Mouse (Mus musculus) brain, embryonic 18.5 days (tissue): ENCODE data around the gene Zfp3.

ENCODE experiments used
- DNase-seq: peaks from one replicate; pipeline ENCODE4 v3.0.0-alpha.2; 2012; ENCODE audit warnings: low read depth, low spot score

Zfp3 gene

DNA sequence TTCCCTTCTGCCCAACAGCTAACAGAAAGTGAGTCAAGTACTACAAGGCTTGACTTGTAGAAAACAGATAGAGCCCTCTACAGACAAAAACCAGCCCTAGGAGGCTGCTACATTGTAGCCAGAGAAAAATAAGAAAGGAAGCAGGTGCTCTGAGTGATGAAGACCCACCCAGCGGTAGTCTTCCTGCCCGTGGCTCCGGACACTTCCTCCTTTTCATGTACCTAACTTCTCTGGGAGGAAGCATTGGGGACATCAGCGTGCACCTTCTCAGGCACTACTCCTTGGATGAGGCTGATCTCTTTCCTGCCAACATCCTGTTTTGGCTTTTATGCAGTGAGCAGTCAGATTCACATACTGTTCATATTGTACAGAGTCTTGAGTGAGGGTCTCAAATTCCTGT is 42.7 kb downstream of the Zfp3 start:
- DNase-seq, result no peak

DNA sequence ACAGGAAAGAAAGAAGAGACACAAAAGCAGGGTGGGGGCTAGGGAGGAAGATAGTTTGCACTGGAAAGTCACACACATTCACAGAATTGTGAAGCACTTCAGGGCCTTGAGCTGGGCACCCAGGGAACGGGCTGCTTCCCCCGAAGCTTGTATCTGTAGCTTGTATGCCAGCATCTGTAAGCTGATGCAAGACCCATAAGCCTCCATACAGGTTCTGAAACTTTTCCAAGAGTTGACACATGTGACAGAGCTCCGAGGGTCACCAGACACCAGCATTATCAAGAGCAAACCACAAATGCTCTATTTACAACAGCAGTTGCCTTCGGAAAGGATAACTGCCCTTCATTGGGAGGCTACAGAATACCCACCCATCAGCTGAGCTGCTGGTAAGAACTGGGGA is 43.6 kb downstream of the Zfp3 start:
- no peak for DNase-seq

DNA sequence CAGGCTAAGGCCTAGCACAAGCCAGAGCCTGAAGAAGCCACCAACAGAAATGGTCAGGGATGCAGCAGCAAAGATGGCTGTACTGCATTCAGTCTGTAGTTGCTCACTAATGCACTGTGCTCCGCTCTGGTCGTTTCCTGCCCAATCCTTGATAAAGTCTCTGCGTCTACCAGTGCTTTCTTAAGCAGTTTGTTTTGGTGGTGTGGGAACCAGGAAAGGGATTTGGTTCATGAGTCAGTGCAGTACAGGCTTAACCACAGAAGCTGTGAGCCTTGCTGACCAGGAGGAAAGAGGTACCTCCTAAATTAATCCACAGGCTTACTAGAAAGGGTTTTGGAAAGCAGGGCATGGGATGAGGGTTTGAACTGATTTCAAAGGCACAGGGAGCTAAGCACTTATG is 44.1 kb downstream of the Zfp3 start:
- no peak for DNase-seq

DNA sequence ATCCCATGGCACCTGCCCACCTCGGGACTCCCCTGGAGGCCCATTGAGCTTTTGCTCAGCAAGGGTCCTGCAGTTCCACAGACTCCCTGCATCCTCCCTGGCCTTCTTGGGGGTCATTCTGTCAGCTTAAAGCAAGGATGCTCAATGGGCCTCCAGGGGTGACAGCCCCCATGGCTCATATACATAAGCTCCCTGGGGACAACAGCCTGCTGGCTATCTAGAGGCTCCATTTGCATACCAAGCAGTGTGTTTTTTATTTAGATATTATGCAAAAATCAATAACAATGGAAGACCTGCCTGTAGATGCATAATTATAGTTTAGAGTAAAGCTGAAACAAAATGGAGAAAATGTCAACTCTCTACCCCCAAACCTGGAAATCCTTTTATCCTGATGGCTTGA is 45.0 kb downstream of the Zfp3 start:
- DNase-seq, result no peak

DNA sequence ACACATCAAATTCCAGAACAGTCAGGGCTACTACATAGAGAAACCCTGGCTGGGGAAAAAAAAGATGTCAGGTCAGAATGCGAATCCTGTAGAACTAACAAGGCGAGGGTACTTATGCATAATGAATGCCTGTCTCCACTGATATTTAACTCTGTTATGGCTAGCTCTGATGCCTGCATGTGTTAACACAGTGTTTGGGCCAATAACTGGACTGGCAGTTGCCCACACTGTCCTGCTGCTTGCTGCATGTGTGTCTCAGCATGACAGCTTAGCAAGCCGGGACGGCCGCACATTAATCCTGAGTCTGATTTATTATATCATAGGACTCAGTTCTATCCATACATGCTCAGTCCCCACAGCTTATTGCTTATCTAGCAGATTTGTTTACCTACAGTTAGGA is 47.0 kb downstream of the Zfp3 start:
- no peak for DNase-seq

DNA sequence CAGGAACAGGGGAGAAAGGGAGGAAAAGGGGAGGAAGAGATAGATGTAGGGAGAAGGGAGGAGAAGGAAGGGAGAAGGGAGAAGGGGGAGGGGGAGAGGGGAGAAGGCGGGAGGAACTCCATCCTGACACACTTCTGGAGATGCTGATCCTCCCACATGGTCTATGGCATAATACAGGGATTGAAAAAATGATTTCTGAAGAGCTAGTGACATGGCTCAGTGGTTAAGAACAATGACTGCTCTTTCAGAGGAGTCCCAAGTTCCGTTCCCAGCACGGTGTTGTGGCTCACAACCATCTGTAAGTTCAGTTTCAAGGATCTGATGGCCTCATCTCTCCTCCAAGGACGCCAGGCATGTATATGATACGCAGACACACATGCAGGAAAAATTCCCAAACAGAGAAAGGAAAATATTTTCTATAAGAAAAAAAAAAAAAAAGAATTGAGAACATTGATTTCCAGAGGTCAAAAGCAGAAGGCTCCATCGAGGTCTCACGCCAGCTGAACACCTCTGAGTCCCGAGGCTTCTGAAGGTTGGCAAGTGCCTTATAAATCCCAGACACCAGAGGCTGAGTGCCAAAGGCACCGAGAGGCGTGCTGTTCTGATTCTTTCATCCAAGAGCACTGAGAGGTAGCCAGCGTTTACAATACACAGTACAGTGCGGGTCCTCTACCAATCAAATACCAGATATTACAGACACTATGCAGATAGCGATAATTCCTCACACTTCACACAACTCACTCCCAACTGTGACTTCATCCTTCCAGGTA is 47.6 kb downstream of the Zfp3 start:
- DNase-seq, result no peak

DNA sequence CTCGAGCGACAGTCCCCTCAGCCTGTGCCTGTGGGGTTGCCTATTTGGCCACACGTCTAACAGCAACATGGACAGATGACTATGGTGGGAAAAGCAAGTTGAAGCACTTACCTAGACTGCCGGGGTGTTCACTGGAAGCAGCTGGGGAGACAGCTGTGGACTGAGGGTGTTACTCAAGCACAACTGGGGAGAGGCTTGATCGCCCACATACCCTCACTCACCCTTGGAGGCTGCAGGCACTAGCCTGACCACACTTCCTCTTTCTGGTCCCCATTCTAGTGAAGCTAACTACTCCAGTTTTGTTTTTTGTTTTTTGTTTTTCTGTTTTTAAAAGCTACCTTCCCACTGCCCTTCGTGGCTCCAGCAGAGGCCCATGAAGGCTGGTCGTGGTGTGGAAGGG is 48.4 kb downstream of the Zfp3 start, which contains the start of gene Scimp:
Gene Scimp (minus strand): TSS at position 222 of the 400 bp plus-strand sequence.
- DNase-seq, result no peak

DNA sequence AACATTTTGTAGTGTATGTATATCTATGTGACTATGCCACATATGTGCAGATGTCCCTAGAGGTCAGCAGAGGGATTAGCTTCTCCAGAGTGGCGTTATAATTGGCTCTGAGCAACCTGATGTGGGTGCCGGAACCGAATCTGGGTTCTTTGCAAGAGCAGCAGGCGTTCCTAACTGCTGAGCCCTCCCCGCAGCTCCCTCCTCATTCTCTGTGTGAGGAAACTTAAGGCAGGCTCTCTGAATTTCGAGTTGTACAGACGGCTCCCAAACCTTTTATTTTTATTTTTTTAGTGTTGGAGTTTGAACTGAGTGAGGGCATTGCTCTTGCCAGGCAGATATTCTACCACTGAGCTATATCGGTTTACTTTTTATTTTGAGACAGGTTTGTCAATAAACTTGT is 51.1 kb downstream of the Zfp3 start:
- DNase-seq, result no peak

DNA sequence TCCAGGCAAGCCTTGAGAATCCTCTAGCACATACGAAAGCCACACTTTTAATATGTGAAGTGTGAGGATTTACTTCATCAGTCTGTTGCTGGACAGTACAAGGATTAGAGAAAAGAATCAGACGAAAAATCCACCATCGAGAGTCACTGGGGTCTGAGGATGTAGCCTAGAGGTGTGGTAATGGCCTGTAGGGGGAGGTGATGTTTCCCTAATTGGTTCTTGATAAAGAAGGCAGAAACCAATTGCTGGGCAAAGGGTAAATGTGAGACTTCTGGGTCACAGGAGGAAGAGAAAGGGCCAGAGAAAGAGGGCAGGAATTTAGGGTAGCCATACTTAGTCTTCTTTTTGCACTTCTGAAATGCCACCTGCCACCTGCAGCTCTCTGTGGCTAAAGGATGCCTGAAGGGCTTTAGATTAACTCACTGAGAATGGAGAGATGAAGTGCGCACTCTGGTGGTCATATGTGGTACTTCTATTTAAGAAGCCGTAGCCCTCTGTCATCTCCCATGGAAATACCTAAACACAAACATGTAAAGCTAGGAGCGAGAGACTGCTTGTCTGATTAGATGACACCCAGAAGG is 51.6 kb downstream of the Zfp3 start:
- DNase-seq, result peak; percentile 3

DNA sequence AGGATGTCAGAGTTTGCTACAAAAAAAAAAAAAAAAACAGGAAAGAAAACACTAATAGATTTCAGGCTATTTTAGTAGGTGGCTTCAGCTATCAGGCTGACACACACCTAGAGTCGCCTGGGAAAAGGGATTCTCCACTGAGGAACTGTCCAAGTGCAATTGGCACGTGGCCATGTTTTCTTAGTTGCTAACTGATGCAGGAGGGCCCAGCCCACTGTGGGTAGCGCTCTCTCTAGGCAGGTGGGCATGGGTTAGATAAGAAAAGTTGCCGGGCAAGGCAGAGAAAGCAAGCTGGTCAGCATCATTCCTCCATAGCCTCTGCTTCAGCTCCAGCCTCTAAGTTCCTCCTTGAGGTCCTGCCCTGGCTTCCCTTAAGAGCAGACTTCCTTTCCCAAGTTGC is 52.8 kb downstream of the Zfp3 start:
- no peak for DNase-seq

DNA sequence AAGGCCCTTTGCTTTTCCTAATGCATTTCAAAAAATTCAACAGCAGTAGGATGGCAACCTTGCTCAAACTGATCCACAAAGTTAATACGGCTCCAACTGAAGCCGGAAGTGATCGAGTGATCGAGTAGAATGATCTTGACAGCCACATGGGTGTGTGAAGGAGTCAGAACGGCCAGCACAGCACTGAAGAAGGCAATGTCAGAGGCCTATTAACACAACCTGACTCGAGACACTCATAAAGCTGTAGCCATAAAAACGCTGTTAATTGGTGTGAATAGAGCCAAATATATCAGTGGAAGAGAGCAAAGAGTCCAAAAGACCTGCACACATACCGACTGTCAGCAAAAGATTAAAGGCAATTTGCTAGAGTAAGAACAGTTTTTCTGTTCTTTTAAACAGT is 56.1 kb downstream of the Zfp3 start:
- DNase-seq, result no peak

DNA sequence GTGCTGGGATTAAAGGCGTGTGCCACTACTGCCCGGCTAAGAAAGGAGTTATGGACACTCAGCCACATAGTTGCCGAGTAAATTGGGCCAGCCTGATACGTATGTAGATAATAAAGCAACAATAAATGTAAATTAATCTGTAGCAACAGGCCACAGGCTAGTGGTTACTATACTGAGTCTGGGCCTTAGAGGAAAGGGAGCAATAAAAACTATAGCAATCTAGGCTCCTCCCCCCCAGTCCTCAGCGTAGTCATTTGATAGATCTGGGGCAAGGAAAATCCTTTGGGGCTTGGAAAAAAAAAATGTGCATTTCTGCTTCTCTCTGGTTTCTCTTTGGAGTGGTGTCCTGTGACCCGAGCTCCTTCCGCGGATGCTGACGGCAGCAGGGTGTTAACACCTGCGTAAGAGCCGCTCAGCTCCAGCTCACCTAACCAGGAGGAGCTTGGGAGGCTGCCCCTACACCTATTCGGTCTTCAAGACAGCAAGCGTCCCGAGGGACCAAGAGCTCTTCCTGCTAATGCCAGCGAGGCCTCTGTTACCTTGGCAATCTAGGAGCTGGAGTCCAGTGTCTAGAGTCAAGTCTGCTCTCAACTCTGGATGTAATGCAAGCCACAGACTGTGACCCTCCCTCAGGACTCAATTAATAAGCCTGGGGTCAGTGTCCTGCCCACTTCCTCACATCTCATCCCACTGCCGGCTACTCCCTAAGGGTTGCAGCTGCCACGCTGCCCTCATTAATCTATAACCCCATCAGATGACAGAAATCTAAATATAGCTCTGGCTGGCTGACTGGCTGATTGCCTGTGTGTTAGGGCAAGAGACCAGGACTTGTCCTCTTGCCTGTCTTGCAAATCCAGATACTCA is 58.0 kb downstream of the Zfp3 start:
- DNase-seq, result no peak
